17 mouse cellular contexts compared by ENCODE assay signal in the genomic region with DNA sequence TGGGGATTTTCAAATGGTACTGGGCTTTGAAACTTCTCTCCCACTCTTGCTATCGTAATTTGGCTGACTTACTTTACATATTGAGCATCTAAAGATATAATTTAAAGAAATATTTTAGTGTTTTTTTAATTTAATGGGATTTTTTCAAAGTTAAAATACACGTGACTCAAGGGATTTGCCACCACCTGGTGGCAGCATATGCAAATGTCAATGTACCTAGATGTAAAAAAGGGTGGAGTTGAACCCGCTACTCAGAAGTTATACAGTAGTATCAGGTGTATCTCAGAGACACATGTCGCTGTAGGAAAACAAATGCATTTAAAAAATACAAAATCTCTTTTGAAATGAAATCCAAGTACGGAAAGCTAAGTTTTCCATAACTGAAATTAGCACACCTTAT.
DNase-seq lines count a peak whose midpoint lies in the region; ATAC-seq and TF ChIP-seq lines count a peak whose summit lies in the region.
"Had no signal": no experiment of that assay in that cellular context is flagged by ENCODE, and none has a peak within 500 bp of the region (broad histone marks: within the 10 kb centered on the region; RNA-seq: fewer than 3 reads in every experiment).

No protein-coding gene starts in this region.

- H3K9me3 ChIP-seq in kidney, postnatal 0 days (replicated peaks; ENCODE audit: low read length): no peaks in the 10 kb centered on the region
- H3K9me3 ChIP-seq in lung, postnatal 0 days (ENCODE audit: low read length): no peaks in the 10 kb centered on the region
- H3K9me3 ChIP-seq in stomach, postnatal 0 days (ENCODE audit: control insufficient read depth, low read length): no peaks in the 10 kb centered on the region
- H3K9me3 ChIP-seq: heart, embryonic 15.5 days; limb, embryonic 15.5 days; midbrain, embryonic 13.5 days had no signal

- TF ChIP-seq CTCF in kidney, postnatal 0 days (IDR thresholded peaks at IDR 0.05; ENCODE audit: low read depth): peak; percentile 56
- peak; percentile 54 for TF ChIP-seq CTCF in lung, postnatal 0 days (IDR thresholded peaks at IDR 0.05)
- TF ChIP-seq CTCF in lung, adult 2 months (IDR thresholded peaks at IDR 0.05; ENCODE audit: insufficient read depth, low read length): no peak
- peak; percentile 66 for TF ChIP-seq CTCF in stomach, postnatal 0 days (IDR thresholded peaks at IDR 0.05; ENCODE audit: low read depth)

- no peak overlapping the region for H3K27ac ChIP-seq in kidney, postnatal 0 days
- no peak overlapping the region for H3K27ac ChIP-seq in lung, postnatal 0 days (ENCODE audit: low read length)
- no peak overlapping the region for H3K27ac ChIP-seq in stomach, postnatal 0 days (replicated peaks)
- H3K27ac ChIP-seq: limb, embryonic 15.5 days; midbrain, embryonic 13.5 days had no signal

- TF ChIP-seq EP300 in lung, postnatal 0 days (IDR thresholded peaks at IDR 0.05): no peak
- no peak for TF ChIP-seq EP300 in stomach, postnatal 0 days (optimal IDR thresholded peaks at IDR 0.05)

- no peak for TF ChIP-seq POLR2A in lung, adult 2 months (IDR thresholded peaks at IDR 0.05; ENCODE audit: borderline replicate concordance, extremely low read depth, low read depth, low read length)

- H3K4me3 ChIP-seq in kidney, postnatal 0 days (replicated peaks; ENCODE audit: low read depth, low read length): no peak overlapping the region
- no peak overlapping the region for H3K4me3 ChIP-seq in lung, postnatal 0 days (ENCODE audit: low read depth, low read length)
- H3K4me3 ChIP-seq in lung, adult 2 months (replicated peaks; ENCODE audit: extremely low read depth, low read depth, low read length): no peak overlapping the region
- no peak overlapping the region for H3K4me3 ChIP-seq in stomach, postnatal 0 days (ENCODE audit: low read depth, low read length)
- H3K4me3 ChIP-seq: erythroblast, embryonic 14.5 days; heart, embryonic 15.5 days; limb, embryonic 15.5 days; midbrain, embryonic 13.5 days had no signal

- ATAC-seq in kidney, postnatal 0 days (replicated peaks; ENCODE audit: low FRiP score, low read depth): no peak
- ATAC-seq in lung, postnatal 0 days: no peak
- ATAC-seq in stomach, postnatal 0 days (ENCODE audit: low FRiP score, low TSS enrichment): no peak
- ATAC-seq: forebrain, embryonic 14.5 days; inflammation-experienced regulatory T-cells, adult 6 months; midbrain, embryonic 13.5 days had no signal

- no peaks in the 10 kb centered on the region for H3K36me3 ChIP-seq in kidney, postnatal 0 days (ENCODE audit: insufficient read depth, low read length)
- no peaks in the 10 kb centered on the region for H3K36me3 ChIP-seq in lung, postnatal 0 days (ENCODE audit: insufficient read depth, low read length)
- no peaks in the 10 kb centered on the region for H3K36me3 ChIP-seq in stomach, postnatal 0 days (ENCODE audit: control insufficient read depth, insufficient read depth, low read length)
- H3K36me3 ChIP-seq: heart, embryonic 15.5 days; limb, embryonic 15.5 days; midbrain, embryonic 13.5 days had no signal

- peaks cover 8% of the 10 kb centered on the region; the same call in 1 of the 2 replicates for H3K4me1 ChIP-seq in kidney, postnatal 0 days (replicated peaks; ENCODE audit: insufficient read depth, low read length)
- no peaks in the 10 kb centered on the region; the same call in 1 of the 2 replicates for H3K4me1 ChIP-seq in lung, postnatal 0 days (ENCODE audit: insufficient read depth, low read depth, low read length)
- H3K4me1 ChIP-seq in lung, adult 2 months (ENCODE audit: control insufficient read depth, insufficient read depth, low read length): peaks cover 11% of the 10 kb centered on the region
- H3K4me1 ChIP-seq in stomach, postnatal 0 days (replicated peaks; ENCODE audit: control insufficient read depth, insufficient read depth): no peaks in the 10 kb centered on the region

- H3K27me3 ChIP-seq in kidney, postnatal 0 days (ENCODE audit: insufficient read depth, low read length): no peaks in the 10 kb centered on the region
- no peaks in the 10 kb centered on the region for H3K27me3 ChIP-seq in lung, postnatal 0 days (replicated peaks; ENCODE audit: insufficient read depth, low read length)
- no peaks in the 10 kb centered on the region for H3K27me3 ChIP-seq in stomach, postnatal 0 days (ENCODE audit: control insufficient read depth, insufficient read depth, low read length)
- H3K27me3 ChIP-seq: heart, embryonic 15.5 days; limb, embryonic 15.5 days; midbrain, embryonic 13.5 days had no signal

- WGBS in kidney, postnatal 0 days: 77% methylated on average over 5 of the region's 5 CpGs
- WGBS in lung, postnatal 0 days: 80% methylated on average over 5 of the region's 5 CpGs
- WGBS in lung, adult 2 months: 83% methylated on average over 5 of the region's 5 CpGs
- WGBS in stomach, postnatal 0 days: 76% methylated on average over 5 of the region's 5 CpGs

- DNase-seq in kidney, postnatal 0 days (ENCODE audit: low spot score): no peak
- DNase-seq in kidney, adult 11 months: no peak
- DNase-seq in lung, postnatal 0 days (ENCODE audit: low spot score): peak; percentile 31
- no peak for DNase-seq in lung, adult 2 months
- peak; percentile 62 for DNase-seq in NIH3T3 (ENCODE audit: low read depth)
- no peak for DNase-seq in stomach, postnatal 0 days (ENCODE audit: low spot score)
- no peak for DNase-seq in right cerebral cortex, postnatal 14 days
- DNase-seq: adrenal gland, postnatal 10 days; cerebellum, adult 2 months; retina, postnatal 1 day; thymus, adult 18-20 months had no signal

- H3K4me2 ChIP-seq in kidney, postnatal 0 days (ENCODE audit: low read length): no peak overlapping the region
- H3K4me2 ChIP-seq in lung, postnatal 0 days (replicated peaks; ENCODE audit: low read depth, low read length): no peak overlapping the region
- H3K4me2 ChIP-seq in stomach, postnatal 0 days (replicated peaks; ENCODE audit: low read depth): no peak overlapping the region
- H3K4me2 ChIP-seq: limb, embryonic 15.5 days; midbrain, embryonic 13.5 days had no signal

- H3K9ac ChIP-seq in kidney, postnatal 0 days (ENCODE audit: low read depth, low read length): no peak overlapping the region
- H3K9ac ChIP-seq in lung, postnatal 0 days (replicated peaks; ENCODE audit: low read depth): no peak overlapping the region
- no peak overlapping the region for H3K9ac ChIP-seq in stomach, postnatal 0 days (ENCODE audit: low read length)
- H3K9ac ChIP-seq: heart, embryonic 15.5 days; limb, embryonic 15.5 days; midbrain, embryonic 13.5 days had no signal

Comparison
In these comparisons a context has a peak if more than half of its experiments do, and no peak if none do; other contexts are left out.
1. DNase-seq: peak in lung, postnatal 0 days (single experiment) and NIH3T3 (single experiment); none in kidney, postnatal 0 days (single experiment), kidney, adult 11 months (single experiment), lung, adult 2 months (single experiment), stomach, postnatal 0 days (single experiment) and right cerebral cortex, postnatal 14 days (single experiment).